Mouse (Mus musculus): ENCODE measurements around the gene Pdzd2. TPM values are rescaled to one million over a fixed set of nuclear protein-coding genes. Genes with fewer than 3 reads are reported as not detected.

Pdzd2 gene
- polyA plus RNA-seq, 1 experiment: 4.2 TPM

- Histone ChIP-seq H3K27ac (ENCODE audit: control insufficient read depth, insufficient read depth, low read length) (no peak overlapping the region), H3K36me3 (ENCODE audit: control insufficient read depth, insufficient read depth, low read length) (no peaks in the 10 kb centered on the region), H3K4me3 (ENCODE audit: control insufficient read depth, insufficient read depth, low read length) (no peak overlapping the region), H3K4me1 (replicated peaks; ENCODE audit: control insufficient read depth, insufficient read depth, low read length) (peaks cover 9% of the 10 kb centered on the region), H3K27me3 (ENCODE audit: control insufficient read depth, insufficient read depth, low read length) (no peaks in the 10 kb centered on the region)
- WGBS: 78% methylated on average over 13 of the region's 13 CpGs
- no peak for TF ChIP-seq CTCF (IDR thresholded peaks at IDR 0.05; ENCODE audit: borderline replicate concordance, control insufficient read depth, extremely low read depth, insufficient read depth, low read length, poor library complexity)
- no peak for TF ChIP-seq POLR2A (IDR thresholded peaks at IDR 0.05; ENCODE audit: control insufficient read depth, extremely low read depth, insufficient read depth, low read length, poor library complexity)
- DNase-seq: no peak
Observed at GRCm38 (mm10) chr15:12425049-12425627, 314.6 kb downstream of the Pdzd2 start.

- DNase-seq: no peak
- Histone ChIP-seq H3K4me3 (ENCODE audit: control insufficient read depth, insufficient read depth, low read length) (no peak overlapping the region), H3K27me3 (ENCODE audit: control insufficient read depth, insufficient read depth, low read length) (no peaks in the 10 kb centered on the region), H3K27ac (ENCODE audit: control insufficient read depth, insufficient read depth, low read length) (no peak overlapping the region), H3K4me1 (replicated peaks; ENCODE audit: control insufficient read depth, insufficient read depth, low read length) (peaks cover 9% of the 10 kb centered on the region), H3K36me3 (ENCODE audit: control insufficient read depth, insufficient read depth, low read length) (no peaks in the 10 kb centered on the region)
- 10% methylated on average over 5 of the region's 5 CpGs for WGBS
- TF ChIP-seq POLR2A (IDR thresholded peaks at IDR 0.05; ENCODE audit: control insufficient read depth, extremely low read depth, insufficient read depth, low read length, poor library complexity): no peak
- no peak for TF ChIP-seq CTCF (IDR thresholded peaks at IDR 0.05; ENCODE audit: borderline replicate concordance, control insufficient read depth, extremely low read depth, insufficient read depth, low read length, poor library complexity)
Observed at GRCm38 (mm10) chr15:12424187-12424586, 315.5 kb downstream of the Pdzd2 start.

- TF ChIP-seq POLR2A (IDR thresholded peaks at IDR 0.05; ENCODE audit: control insufficient read depth, extremely low read depth, insufficient read depth, low read length, poor library complexity) (no peak), CTCF (IDR thresholded peaks at IDR 0.05; ENCODE audit: borderline replicate concordance, control insufficient read depth, extremely low read depth, insufficient read depth, low read length, poor library complexity) (no peak)
- H3K27ac ChIP-seq (ENCODE audit: control insufficient read depth, insufficient read depth, low read length): no peak overlapping the region
- H3K27me3 ChIP-seq (ENCODE audit: control insufficient read depth, insufficient read depth, low read length): no peaks in the 10 kb centered on the region
- no peak overlapping the region for H3K4me3 ChIP-seq (ENCODE audit: control insufficient read depth, insufficient read depth, low read length)
- peaks cover 11% of the 10 kb centered on the region for H3K4me1 ChIP-seq (replicated peaks; ENCODE audit: control insufficient read depth, insufficient read depth, low read length)
- 38% methylated on average over 8 of the region's 8 CpGs for WGBS
- DNase-seq: no peak
- H3K36me3 ChIP-seq (ENCODE audit: control insufficient read depth, insufficient read depth, low read length): no peaks in the 10 kb centered on the region
Observed at GRCm38 (mm10) chr15:12420915-12421314, 318.8 kb downstream of the Pdzd2 start.

- 94% methylated on average over 10 of the region's 10 CpGs for WGBS
- Histone ChIP-seq H3K4me3 (ENCODE audit: control insufficient read depth, insufficient read depth, low read length) (no peak overlapping the region), H3K27ac (ENCODE audit: control insufficient read depth, insufficient read depth, low read length) (no peak overlapping the region), H3K36me3 (ENCODE audit: control insufficient read depth, insufficient read depth, low read length) (no peaks in the 10 kb centered on the region), H3K27me3 (ENCODE audit: control insufficient read depth, insufficient read depth, low read length) (no peaks in the 10 kb centered on the region), H3K4me1 (replicated peaks; ENCODE audit: control insufficient read depth, insufficient read depth, low read length) (peaks cover 11% of the 10 kb centered on the region)
- no peak for DNase-seq
- TF ChIP-seq CTCF (IDR thresholded peaks at IDR 0.05; ENCODE audit: borderline replicate concordance, control insufficient read depth, extremely low read depth, insufficient read depth, low read length, poor library complexity): no peak
- TF ChIP-seq POLR2A (IDR thresholded peaks at IDR 0.05; ENCODE audit: control insufficient read depth, extremely low read depth, insufficient read depth, low read length, poor library complexity): no peak
Observed at GRCm38 (mm10) chr15:12420376-12420775, 319.3 kb downstream of the Pdzd2 start.

- Histone ChIP-seq H3K27me3 (ENCODE audit: control insufficient read depth, insufficient read depth, low read length) (no peaks in the 10 kb centered on the region), H3K4me1 (replicated peaks; ENCODE audit: control insufficient read depth, insufficient read depth, low read length) (peaks cover 4% of the 10 kb centered on the region), H3K4me3 (ENCODE audit: control insufficient read depth, insufficient read depth, low read length) (no peak overlapping the region), H3K36me3 (ENCODE audit: control insufficient read depth, insufficient read depth, low read length) (no peaks in the 10 kb centered on the region), H3K27ac (ENCODE audit: control insufficient read depth, insufficient read depth, low read length) (no peak overlapping the region)
- TF ChIP-seq POLR2A (IDR thresholded peaks at IDR 0.05; ENCODE audit: control insufficient read depth, extremely low read depth, insufficient read depth, low read length, poor library complexity) (no peak), CTCF (IDR thresholded peaks at IDR 0.05; ENCODE audit: borderline replicate concordance, control insufficient read depth, extremely low read depth, insufficient read depth, low read length, poor library complexity) (no peak)
- no peak for DNase-seq
- WGBS: 90% methylated on average over 7 of the region's 7 CpGs
Observed at GRCm38 (mm10) chr15:12419446-12419845, 320.3 kb downstream of the Pdzd2 start.

GRCm38 (mm10) chr15:12415536-12416200, 324.1 kb downstream of the Pdzd2 start:
- H3K4me3 ChIP-seq (ENCODE audit: control insufficient read depth, insufficient read depth, low read length): no peak overlapping the region
- 0 out of 2 replicates have a peak, but pooled peaks cover 2% of the 10 kb centered on the region for H3K4me1 ChIP-seq (replicated peaks; ENCODE audit: control insufficient read depth, insufficient read depth, low read length)
- H3K36me3 ChIP-seq (ENCODE audit: control insufficient read depth, insufficient read depth, low read length): no peaks in the 10 kb centered on the region
- DNase-seq: no peak
- H3K27ac ChIP-seq (ENCODE audit: control insufficient read depth, insufficient read depth, low read length): no peak overlapping the region
- H3K27me3 ChIP-seq (ENCODE audit: control insufficient read depth, insufficient read depth, low read length): no peaks in the 10 kb centered on the region
- TF ChIP-seq CTCF (IDR thresholded peaks at IDR 0.05; ENCODE audit: borderline replicate concordance, control insufficient read depth, extremely low read depth, insufficient read depth, low read length, poor library complexity) (no peak), POLR2A (IDR thresholded peaks at IDR 0.05; ENCODE audit: control insufficient read depth, extremely low read depth, insufficient read depth, low read length, poor library complexity) (no peak)
- 95% methylated on average over 16 of the region's 16 CpGs for WGBS
